ENCODE assay signal across 8 mouse cellular contexts in genomic region chr2:158672829-158673228, GRCm38 (mm10). TPM values are rescaled to one million over a fixed set of nuclear protein-coding genes. Genes with fewer than 3 reads are reported as not detected.
DNase-seq lines count a peak whose midpoint lies in the region; ATAC-seq and TF ChIP-seq lines count a peak whose summit lies in the region.

No protein-coding gene starts in this region.

- no peaks in the 10 kb centered on the region for H3K36me3 ChIP-seq in forebrain, postnatal 0 days (ENCODE audit: insufficient read depth)
- H3K36me3 ChIP-seq in hindbrain, embryonic 14.5 days (replicated peaks; ENCODE audit: control insufficient read depth, insufficient read depth), result no peaks in the 10 kb centered on the region

- TF ChIP-seq CTCF in forebrain, postnatal 0 days (IDR thresholded peaks at IDR 0.05; ENCODE audit: low read depth), result no peak

- no peak overlapping the region for H3K4me3 ChIP-seq in forebrain, postnatal 0 days (ENCODE audit: low read depth, low read length)
- H3K4me3 ChIP-seq in hindbrain, embryonic 14.5 days (replicated peaks; ENCODE audit: low read length), result no peak overlapping the region

- no peaks in the 10 kb centered on the region for H3K27me3 ChIP-seq in forebrain, postnatal 0 days (ENCODE audit: insufficient read depth, low read length)
- peaks cover 11% of the 10 kb centered on the region for H3K27me3 ChIP-seq in hindbrain, embryonic 14.5 days (ENCODE audit: control insufficient read depth, insufficient read depth, low read length)

- H3K9ac ChIP-seq in forebrain, postnatal 0 days, result no peak overlapping the region
- H3K9ac ChIP-seq in hindbrain, embryonic 14.5 days, result no peak overlapping the region

- peaks cover 12% of the 10 kb centered on the region for H3K4me1 ChIP-seq in forebrain, postnatal 0 days (ENCODE audit: insufficient read depth)
- H3K4me1 ChIP-seq in hindbrain, embryonic 14.5 days (replicated peaks; ENCODE audit: control insufficient read depth, insufficient read depth, low read length), result peaks cover 20% of the 10 kb centered on the region; the same call in 1 of the 2 replicates

- H3K9me3 ChIP-seq in forebrain, postnatal 0 days (ENCODE audit: low read length), result no peaks in the 10 kb centered on the region
- H3K9me3 ChIP-seq in hindbrain, embryonic 14.5 days (ENCODE audit: control insufficient read depth, low read length), result no peaks in the 10 kb centered on the region

- H3K4me2 ChIP-seq in forebrain, postnatal 0 days (ENCODE audit: low read depth), result no peak overlapping the region
- H3K4me2 ChIP-seq in hindbrain, embryonic 14.5 days (replicated peaks), result no peak overlapping the region

- DNase-seq in embryo, embryonic 10 days (ENCODE audit: low spot score), result peak; percentile 47
- DNase-seq in embryo, embryonic 9.5 days (ENCODE audit: extremely low spot score), result no peak
- peak; percentile 54 for DNase-seq in CD4-positive helper T cell, adult 2 months (ENCODE audit: low read depth, low spot score)
- DNase-seq in forebrain, postnatal 0 days, result no peak
- DNase-seq in hindbrain, embryonic 14.5 days (ENCODE audit: low spot score), result peak; percentile 66
- peak; percentile 72 to 73 for DNase-seq in lung, adult 18-20 months
- peak; percentile 57 for DNase-seq in testis, postnatal 10 days (ENCODE audit: low spot score)

- peak overlapping the region; percentile 29; the same call in 1 of the 2 replicates for H3K27ac ChIP-seq in forebrain, postnatal 0 days (ENCODE audit: low read depth, low read length)
- H3K27ac ChIP-seq in hindbrain, embryonic 14.5 days, result peak overlapping the region; percentile 75

- 14% methylated on average over 6 of the region's 6 CpGs for WGBS in forebrain, postnatal 0 days
- 10% methylated on average over 6 of the region's 6 CpGs for WGBS in hindbrain, embryonic 14.5 days

- ATAC-seq in forebrain, postnatal 0 days, result no peak
- no peak for ATAC-seq in hindbrain, embryonic 14.5 days (ENCODE audit: low FRiP score)
- no peak for ATAC-seq in activated CD4-positive, CD25-positive, alpha-beta regulatory T cell, adult 4 months

RNA-seq across cellular contexts. Expression of gene Ppp1r16b, which starts 7.6 kb away (rescaled TPM):
- 25.2 and 27.2 TPM in 2 replicates for total RNA-seq in forebrain, postnatal 0 days (2014; rRNA removed)
- polyA plus RNA-seq in forebrain, postnatal 0 days (2015; fragmentation: Nextera tagmentation; extraction: Ambion mirVana), result 23.1 and 28.4 TPM in 2 replicates
- 20.0 and 20.8 TPM in 2 replicates for polyA plus RNA-seq in hindbrain, embryonic 14.5 days (2014; fragmentation: Nextera tagmentation; extraction: Ambion mirVana)
- polyA plus RNA-seq in activated CD4-positive, CD25-positive, alpha-beta regulatory T cell, adult 4 months (2017; shearing (Covaris generic)), result 100 to 1,000 TPM; 100 to 110 TPM

RNA-seq across cellular contexts. Expression of gene Actr5, which starts 48.1 kb away (rescaled TPM):
- total RNA-seq in forebrain, postnatal 0 days (2014; rRNA removed), result 16.5 and 30.8 TPM in 2 replicates
- 8.0 and 8.2 TPM in 2 replicates for polyA plus RNA-seq in forebrain, postnatal 0 days (2015; fragmentation: Nextera tagmentation; extraction: Ambion mirVana)
- polyA plus RNA-seq in hindbrain, embryonic 14.5 days (2014; fragmentation: Nextera tagmentation; extraction: Ambion mirVana), result 14.6 TPM in 2 replicates
- polyA plus RNA-seq in activated CD4-positive, CD25-positive, alpha-beta regulatory T cell, adult 4 months (2017; shearing (Covaris generic)), result 1 to 10 TPM; 3.1 to 3.2 TPM

Comparison
In these comparisons a context has a peak if more than half of its experiments do, and no peak if none do; other contexts are left out.
1. DNase-seq: peak in embryo, embryonic 10 days (single experiment), CD4-positive helper T cell, adult 2 months (single experiment), hindbrain, embryonic 14.5 days (single experiment), lung, adult 18-20 months (2 of 2) and testis, postnatal 10 days (single experiment); none in embryo, embryonic 9.5 days (single experiment) and forebrain, postnatal 0 days (single experiment).